Mouse (Mus musculus) CD4-positive naive resting alpha-beta T cell, adult 76 days (primary cell): Measurements from ENCODE around the gene Maml3. TPM values are rescaled to one million over a fixed set of nuclear protein-coding genes. Genes with fewer than 3 reads are reported as not detected.

Experiments
- total RNA-seq: library from RNA; stranded (reverse); gene quantifications from one replicate; pipeline ENCODE4 v1.2.4, GENCODE M21; 2023

Gene Maml3
- total RNA-seq, result 9.6 TPM

DNA sequence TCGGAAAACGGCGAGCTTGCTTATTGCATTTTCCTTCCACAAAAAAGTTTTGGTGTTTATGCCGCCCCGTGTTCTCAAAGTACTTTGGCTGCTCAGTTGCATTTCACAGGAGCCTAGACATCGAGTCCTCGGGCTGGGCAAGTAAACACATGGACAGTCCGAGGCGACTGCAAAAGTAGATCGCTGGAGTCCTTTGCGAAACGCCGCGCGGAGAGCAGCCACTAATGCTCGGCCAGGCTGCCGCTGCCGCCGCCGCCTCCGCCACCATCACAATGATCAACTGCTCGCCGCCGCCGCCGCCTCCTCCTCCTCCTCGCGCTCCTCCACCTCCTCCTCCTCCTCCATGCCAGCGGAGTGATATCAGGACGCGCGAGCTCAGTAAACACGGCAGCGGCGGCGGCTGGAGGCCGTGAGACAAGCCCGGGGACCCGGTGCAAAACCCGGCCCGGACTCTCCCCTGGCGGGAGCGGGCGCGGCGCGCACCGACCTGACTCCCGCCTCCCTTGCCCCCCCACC, at the start of gene Maml3:
Maml3 (minus strand) TSS at position 441 of the 516 bp plus-strand sequence.

DNA sequence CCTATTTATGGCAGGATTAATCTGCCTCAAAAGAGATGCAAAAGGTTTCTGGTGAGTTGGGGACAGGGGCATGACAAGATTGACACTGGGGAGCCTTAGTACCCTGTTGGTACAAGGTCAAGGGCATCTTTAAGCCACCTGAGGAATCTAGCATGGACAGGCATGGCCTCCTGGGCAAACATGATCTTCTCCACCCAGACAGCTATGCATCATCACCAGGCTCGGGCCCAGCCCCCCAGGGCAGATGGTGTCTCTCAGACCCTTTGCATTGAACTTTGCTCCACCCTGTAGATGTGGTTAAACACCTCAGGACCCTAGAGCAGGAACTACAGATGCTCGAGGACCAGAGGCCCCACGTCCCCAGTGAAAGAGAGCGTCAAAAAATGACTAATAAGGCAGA, 444.8 kb downstream of the Maml3 start, which contains the start of gene Mgst2:
Mgst2 (plus strand) TSS at position 301 of the 400 bp plus-strand sequence.

Other genes starting within 250 kb of the Maml3 start
- gene Foxo1, start 163.3 kb upstream of the Maml3 start, total RNA-seq, result 186 TPM